39 mouse cellular contexts compared by ENCODE assay signal in the genomic region with DNA sequence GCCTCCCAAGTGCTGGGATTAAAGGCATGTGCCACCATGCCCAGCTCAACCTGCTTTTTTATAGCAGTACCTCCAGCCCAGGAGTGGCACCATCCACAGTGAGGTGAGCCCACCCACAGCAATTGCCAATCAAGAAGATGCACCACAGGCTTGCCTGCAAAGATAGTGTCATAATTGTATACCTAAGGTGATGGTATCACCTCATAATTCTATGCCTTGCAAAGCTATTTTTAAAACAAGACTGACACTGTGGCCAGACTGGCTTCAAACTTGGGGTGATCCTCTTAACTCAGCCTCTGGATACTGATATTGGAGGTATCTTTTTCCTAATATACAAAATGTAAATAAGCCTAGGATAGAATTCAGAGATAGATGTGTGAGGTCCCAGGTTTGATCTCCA. TPM values are rescaled to one million over a fixed set of nuclear protein-coding genes. Genes with fewer than 3 reads are reported as not detected.
"Had no signal": no experiment of that assay in that cellular context is flagged by ENCODE, and none has a peak within 500 bp of the region (broad histone marks: within the 10 kb centered on the region; RNA-seq: fewer than 3 reads in every experiment).

No protein-coding gene starts in this region.

- H3K4me3 ChIP-seq: heart, embryonic 13.5 days; heart, embryonic 15.5 days; hindbrain, embryonic 12.5 days; hindbrain, embryonic 15.5 days; intestine, embryonic 15.5 days; kidney, embryonic 15.5 days; layer of hippocampus, adult 2 months had no signal

- ATAC-seq: hindbrain, embryonic 16.5 days; hindbrain, postnatal 0 days; inflammation-experienced regulatory T-cells, adult 6 months; intestine, embryonic 15.5 days; intestine, embryonic 16.5 days; intestine, postnatal 0 days had no signal

- H3K27ac ChIP-seq: heart, embryonic 13.5 days; heart, embryonic 15.5 days; hindbrain, embryonic 10.5 days; hindbrain, embryonic 12.5 days; hindbrain, embryonic 13.5 days; hindbrain, embryonic 14.5 days; hindbrain, embryonic 15.5 days; hindbrain, postnatal 0 days; intestine, embryonic 15.5 days; kidney, embryonic 15.5 days; kidney, postnatal 0 days; layer of hippocampus, adult 2 months had no signal

- H3K36me3 ChIP-seq: heart, embryonic 13.5 days; heart, embryonic 15.5 days; hindbrain, embryonic 10.5 days; hindbrain, embryonic 12.5 days; hindbrain, embryonic 15.5 days; intestine, embryonic 15.5 days; kidney, embryonic 15.5 days had no signal

- H3K9ac ChIP-seq: heart, embryonic 12.5 days; heart, embryonic 13.5 days; heart, embryonic 15.5 days; hindbrain, embryonic 12.5 days; hindbrain, embryonic 13.5 days; hindbrain, embryonic 14.5 days; hindbrain, embryonic 15.5 days; intestine, embryonic 15.5 days; kidney, embryonic 15.5 days had no signal

- DNase-seq: heart, postnatal 14 days; heart, postnatal 36 days; heart, postnatal 4 days; kidney, adult 11 months; kidney, adult 18-20 months; kidney, adult 2 months; kidney, adult 8-10 months; kidney, adult 9 months; kidney, postnatal 10 days; kidney, postnatal 14 days; kidney, postnatal 25 days; kidney, postnatal 36 days; kidney, postnatal 4 days; layer of hippocampus, adult 9-11 months; layer of hippocampus, postnatal 36 days had no signal

- H3K4me2 ChIP-seq: heart, embryonic 11.5 days; heart, embryonic 12.5 days; heart, embryonic 13.5 days; heart, embryonic 15.5 days; hindbrain, embryonic 12.5 days; hindbrain, embryonic 13.5 days; hindbrain, embryonic 14.5 days; hindbrain, embryonic 15.5 days; intestine, embryonic 15.5 days; kidney, embryonic 15.5 days had no signal

RNA-seq across cellular contexts. Expression of a gene that starts 1.1 kb away (rescaled TPM):
- total RNA-seq: heart, adult 8-10 months; hematopoietic stem cell, adult 5-6 weeks had no signal
- polyA plus RNA-seq: heart, embryonic 13.5 days; heart, embryonic 14.5 days; heart, embryonic 16.5 days; heart, postnatal 0 days; intestine, embryonic 15.5 days; large intestine, adult 2 months had no signal
